Mouse (Mus musculus) v-Abl transformed pro-B cells (cell line): Measurements from ENCODE around the gene Zfp281.

Experiments used
- in situ Hi-C, 2 experiments: fragments of 400-800 bp; cut with MboI; formaldehyde crosslinking; loops; one replicate each; pipeline ENCODE4 v1.15.1; 2025; ENCODE audit not compliant: unreplicated experiment in 2 of 2

Zfp281 gene

DNA sequence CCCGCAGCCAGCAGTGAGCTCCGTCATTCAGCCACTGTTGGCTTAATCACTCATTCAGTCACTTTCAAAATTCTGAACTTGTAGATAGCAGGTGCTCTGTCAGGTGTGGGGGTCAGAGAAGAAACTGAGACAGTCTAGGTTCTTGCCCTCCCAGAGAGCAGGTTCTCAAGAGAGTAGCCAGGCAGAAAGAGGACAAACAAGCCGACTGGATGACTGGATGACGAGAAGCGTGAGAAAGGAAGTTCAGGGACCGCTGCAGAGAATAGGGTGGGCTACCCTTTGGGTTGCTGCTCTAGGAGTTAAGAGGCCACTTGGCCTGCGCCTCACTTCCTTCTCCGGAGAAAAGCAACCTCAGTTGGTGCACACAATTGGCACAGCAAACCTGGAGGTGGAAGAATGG is 28.8 kb downstream of the Zfp281 start:
- in situ Hi-C loops: no loop called here

DNA sequence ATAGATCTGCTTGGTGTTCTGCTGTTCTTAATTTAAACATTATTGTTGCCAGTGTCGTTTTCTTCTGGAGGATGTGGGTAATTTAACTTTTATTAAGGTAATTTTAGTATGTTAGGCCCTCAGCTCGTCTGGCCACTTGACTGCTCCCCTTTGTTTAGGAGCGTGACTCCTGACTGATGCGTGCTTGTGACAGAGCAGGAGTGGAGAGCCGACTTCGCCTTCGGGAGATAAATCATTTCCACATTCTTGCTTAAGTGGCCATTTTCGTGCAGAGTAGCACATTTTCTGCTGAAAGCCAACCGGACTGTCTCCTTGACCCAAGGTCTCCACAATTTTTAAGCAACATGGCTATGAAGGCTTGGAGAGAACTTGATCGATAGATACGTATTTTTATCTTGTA is 29.7 kb downstream of the Zfp281 start:
- in situ Hi-C loops: no loop called here

DNA sequence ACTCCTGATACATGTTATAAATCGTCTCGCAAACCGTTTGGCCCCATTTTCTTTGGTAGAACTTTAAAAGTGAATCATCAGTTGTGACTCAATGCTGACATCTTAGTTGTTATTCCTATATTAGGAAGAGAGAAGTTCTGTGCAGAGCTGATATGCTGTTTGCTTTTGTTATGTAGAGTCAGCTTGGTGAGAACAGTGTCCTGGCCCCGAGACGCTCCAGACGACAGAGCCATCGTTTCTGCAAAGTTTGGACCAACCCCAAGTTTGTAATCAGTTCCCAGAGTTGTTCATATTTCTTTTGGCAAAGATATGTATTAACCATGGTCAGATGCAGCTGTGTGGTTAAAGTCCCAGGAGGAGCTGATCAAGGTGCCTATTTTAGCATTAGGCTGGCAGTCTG is 31.9 kb downstream of the Zfp281 start:
- in situ Hi-C loops: no loop called here

DNA sequence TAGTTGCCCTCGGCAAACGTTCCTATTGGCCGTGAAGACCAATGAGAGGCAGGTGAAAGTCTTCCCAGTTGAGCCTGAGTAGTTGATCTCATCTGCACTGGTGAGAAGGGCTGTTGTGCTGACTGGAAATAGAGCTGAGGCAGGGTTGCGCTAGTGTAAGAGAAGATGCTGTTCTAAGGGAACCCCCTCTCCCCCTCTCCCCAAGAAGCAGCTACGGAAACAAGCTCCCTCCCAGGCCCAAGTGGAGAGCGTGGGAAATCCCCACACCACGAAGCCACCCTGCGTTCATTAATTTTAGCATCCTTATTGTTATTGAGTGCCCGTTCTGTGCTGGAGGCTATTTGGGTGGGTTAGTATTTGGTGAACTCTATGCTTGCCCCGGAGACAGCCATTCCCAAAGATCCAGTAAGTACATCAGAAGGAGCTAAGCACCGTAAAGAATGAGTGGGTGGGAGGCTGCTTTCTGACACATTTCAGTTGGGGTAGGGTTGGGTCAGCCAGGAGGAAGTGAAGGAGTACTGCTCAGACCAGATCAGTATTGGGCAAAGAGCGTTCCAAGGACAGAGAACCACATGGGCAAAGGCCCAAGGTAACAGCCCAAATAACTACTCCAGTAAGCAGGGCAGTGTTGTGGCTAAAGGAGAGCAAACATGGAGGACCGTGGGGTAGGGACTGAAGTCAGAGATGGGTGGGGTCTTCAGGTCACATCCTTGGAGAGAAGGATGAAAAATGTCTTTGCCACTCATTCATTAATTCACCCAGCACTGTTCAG is 33.9 kb downstream of the Zfp281 start:
- in situ Hi-C loops: no loop called here

DNA sequence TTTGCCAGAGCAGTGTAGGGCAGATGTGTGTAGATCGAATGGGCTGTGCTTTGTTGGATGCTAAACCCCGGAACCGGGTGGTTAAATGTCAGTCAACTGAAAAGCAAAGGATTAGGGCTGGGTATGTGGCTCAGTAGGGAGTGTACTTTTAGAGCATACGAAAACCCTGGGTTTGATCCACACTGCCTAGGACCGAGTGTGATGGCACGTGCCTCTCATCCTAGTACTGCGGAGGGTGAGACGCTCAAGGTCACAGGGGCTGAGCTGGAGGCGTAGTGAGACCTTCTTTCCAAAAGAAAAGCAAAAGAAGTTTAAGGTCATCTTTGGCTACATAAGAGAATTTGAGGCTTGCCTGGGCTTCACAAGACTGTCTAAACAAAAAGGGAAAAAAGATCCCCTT is 34.6 kb downstream of the Zfp281 start:
- in situ Hi-C loops: no loop called here

DNA sequence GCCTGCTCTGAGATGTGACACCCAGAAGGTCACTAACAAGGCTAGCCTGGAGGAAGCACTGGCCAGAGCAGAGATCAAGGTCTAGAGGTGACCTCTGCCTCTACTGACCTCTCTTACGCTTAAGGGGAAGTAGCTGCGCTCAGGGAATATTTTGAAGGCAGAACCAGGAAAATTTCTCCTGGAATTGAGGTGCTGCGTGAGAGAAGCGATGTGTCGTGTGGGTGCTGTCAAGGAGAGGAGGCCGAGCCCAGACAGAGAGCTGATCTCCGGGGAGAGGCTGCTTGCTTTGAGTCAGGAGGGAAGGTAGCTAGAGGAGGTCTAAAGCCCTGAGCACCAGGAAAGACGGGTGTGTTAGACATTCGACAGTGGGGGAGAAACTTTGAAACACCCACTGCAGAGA is 35.2 kb downstream of the Zfp281 start:
- in situ Hi-C loops: no loop called here

DNA sequence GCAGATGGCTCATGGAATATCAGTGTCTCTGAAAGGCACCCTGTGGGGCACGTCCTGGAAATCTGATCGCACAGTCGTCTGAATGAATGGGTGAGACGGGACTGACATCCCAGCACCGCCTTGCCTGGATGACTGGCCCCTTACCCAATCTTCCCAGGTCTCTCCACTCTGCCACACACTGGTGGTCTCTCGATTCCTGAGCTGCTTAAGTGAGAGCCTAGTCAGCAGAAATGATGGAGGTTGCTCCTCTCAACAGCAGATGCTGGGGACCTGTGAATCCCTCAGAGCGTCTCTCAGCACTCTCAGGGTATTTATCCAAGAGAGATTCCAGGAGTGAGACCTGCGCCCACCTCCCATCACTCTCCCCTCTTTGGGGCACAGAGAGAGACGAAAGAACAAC is 36.8 kb downstream of the Zfp281 start:
- in situ Hi-C loops: no loop called here

DNA sequence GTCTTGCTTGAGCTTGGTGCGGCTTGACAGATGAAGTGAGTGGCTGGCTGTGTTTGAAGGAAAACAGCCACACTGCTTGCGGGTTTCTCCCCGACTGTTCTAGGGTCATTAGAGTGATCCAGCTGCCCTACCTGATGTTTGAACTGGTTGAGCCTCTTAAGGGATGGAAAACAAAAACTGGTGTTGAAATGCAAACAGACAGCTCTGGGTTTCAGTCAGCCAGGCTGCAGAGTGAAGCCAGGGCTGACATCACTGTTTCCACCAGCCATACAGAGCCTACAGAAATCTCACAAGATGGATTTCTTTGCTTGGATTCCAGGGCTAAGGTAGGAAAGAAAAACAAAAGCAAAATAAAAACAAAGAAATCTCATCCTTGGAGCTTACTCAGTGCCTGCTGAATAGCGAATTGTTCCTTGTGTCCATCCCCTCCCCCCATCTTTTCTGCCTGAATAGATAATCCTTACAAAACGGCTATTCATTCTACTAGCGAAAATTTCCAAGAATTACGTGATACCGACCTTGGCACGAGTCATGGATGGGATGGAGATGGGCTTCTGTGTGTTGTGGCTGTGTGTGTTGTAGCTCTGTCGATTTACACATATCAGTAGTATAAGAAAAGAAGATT is 37.4 kb downstream of the Zfp281 start:
- in situ Hi-C loops: no loop called here

DNA sequence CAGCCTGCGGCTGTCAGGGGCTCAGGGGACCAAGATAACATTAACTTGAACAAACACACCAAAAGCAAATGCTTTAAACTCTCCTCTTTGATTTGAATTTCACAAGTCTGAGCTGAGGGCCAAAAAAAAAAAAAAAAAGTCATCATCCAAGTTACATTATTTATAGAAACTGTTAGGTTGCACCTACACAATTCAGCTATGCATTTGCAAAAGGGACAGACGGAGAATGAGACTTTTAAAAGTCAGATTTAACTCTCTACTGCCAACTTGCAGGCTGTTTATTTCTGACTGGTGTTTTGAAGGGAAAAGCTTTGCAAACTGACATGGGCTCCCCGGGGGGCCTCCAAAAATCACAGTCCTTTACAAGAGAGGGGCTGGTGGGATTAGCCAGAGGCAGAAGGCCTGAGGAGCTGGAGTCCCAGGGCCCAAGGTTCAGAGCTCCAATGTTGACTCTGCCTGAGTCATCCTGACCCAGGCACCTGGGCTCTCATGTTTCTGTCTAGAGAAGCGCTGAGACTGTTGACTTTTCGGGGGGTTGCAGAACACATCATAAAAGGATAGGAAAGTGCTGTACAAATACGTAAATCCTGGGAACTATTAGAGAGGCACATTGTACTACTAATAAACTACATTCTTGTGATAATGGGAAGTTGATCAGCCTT is 40.4 kb downstream of the Zfp281 start:
- in situ Hi-C loops: no loop called here

DNA sequence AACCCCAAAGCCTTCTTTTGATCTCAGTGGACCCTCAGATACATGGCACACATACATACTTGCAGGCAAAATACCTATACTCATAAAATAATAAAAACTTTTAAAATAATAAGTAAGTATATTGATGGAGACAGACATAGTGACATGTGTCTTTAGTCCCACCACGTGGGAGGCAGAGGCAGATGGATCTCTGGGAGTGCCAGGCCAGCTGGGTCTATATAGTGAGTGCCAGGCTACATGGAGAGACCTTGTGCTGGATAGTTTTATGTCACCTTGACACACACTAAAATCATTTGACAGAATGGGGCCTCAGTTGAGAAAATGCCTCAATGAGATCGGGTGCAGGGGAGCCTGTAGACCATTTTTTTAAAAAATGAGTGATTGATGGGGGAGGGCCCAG is 41.8 kb downstream of the Zfp281 start:
- in situ Hi-C loops: no loop called here

DNA sequence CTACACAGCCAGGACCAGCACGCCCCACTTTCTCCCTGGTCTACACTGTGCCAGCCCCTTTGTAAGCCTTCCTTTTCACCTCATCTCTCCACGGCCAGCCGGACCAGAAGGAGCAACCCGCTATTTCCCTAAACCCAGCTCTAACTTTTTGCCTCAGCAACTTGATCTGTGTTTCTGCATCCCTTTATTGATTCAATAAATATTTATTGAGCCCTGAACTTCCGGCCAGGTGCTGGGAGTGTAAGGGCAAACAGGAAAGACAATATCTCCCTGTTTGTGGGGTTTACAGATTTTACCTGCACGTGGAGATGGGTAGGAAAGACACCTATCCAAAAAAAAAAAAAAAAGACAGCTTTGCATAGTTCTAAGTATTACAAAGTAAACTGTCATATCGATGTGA is 45.2 kb downstream of the Zfp281 start:
- in situ Hi-C loops: no loop called here

DNA sequence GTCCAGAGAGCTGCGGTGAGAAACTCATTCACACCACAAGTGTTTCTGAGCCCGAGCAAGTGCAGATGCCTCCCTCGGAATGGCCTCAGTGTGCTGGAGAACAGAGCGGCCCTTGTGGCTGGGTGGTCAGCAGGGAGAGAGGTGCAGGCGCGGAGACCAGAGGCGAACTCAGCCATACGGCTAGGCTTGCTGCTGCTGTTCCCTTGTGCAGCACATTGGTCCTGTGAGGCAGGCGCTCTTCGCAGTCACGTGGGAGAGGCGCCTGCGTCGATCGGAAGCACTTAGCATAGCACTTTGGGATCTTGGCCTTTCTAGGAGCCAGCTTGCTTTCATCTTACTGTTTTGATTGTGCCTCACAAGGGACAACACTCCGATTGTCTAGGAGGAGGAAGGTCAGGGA is 45.7 kb downstream of the Zfp281 start:
- in situ Hi-C loops: no loop called here

DNA sequence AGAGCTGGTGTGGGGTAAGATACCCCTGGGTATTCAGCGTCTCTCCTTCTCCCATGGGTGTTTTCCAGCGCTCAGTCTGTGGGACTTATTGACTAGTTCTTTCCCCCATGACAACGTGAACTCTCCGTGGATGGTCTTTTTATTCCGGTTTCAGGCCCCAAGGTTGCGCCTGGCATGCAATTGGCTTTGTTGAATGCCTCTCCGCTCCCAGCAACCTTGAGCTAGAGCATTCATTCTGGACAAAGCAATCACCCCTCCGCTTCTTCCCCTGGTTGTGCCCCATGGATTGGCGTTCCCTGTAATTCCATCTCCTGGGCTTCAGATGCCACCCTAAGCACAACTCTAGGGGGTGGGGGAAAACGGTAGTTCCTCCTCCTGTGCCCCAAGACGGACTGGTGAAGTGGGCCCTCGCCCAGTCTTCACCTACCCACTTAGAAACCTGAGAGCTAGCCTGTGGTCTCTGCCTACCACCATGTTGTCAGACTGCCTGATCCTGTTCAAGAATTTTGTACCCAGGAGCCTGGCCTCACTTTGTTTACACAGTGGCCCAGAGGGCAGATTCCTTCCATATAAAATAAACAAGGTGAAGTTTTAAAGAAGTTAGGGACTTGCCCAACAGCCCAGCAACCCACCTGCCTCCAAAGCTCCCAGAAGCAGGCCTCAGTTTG is 47.2 kb downstream of the Zfp281 start:
- in situ Hi-C loops: no loop called here

DNA sequence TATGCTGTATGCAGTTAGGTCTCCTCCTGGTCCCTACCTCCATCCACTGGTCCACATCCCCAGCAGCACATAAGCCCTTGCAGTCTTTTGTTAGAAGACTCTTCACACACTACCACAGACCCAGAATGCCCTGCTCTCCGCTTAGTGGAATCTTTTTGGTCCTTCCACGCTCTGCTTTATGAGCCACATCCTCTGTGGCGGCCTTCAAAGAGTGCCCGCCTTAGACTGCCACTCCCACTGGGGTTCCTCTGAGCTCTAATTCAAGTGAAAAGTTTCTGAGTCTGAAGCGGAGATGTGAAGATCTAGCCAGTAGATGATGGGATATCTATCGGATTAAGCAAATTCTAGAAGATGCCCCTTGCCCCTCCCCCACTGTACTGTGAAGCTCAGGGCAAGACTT is 47.9 kb downstream of the Zfp281 start:
- in situ Hi-C loops: no loop called here

DNA sequence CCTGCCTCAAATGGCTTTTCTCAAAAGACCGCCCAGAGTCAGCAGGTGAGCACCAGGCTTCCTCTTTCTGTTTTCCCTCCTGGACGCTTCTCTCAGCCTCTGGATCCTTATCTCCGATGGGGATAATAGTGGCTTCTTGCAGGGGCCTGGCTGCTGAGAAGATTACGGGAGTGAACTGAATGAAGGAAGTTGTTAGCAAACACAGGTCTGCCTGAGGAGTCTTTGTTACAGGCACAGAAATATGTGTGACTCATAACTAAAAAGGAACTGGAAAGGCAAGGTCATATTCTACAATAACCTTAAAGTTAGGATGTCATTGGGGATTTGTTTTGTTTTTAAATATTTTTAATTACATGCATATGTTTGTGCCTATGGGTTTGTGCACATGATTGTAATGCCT is 48.6 kb downstream of the Zfp281 start:
- in situ Hi-C loops: no loop called here

DNA sequence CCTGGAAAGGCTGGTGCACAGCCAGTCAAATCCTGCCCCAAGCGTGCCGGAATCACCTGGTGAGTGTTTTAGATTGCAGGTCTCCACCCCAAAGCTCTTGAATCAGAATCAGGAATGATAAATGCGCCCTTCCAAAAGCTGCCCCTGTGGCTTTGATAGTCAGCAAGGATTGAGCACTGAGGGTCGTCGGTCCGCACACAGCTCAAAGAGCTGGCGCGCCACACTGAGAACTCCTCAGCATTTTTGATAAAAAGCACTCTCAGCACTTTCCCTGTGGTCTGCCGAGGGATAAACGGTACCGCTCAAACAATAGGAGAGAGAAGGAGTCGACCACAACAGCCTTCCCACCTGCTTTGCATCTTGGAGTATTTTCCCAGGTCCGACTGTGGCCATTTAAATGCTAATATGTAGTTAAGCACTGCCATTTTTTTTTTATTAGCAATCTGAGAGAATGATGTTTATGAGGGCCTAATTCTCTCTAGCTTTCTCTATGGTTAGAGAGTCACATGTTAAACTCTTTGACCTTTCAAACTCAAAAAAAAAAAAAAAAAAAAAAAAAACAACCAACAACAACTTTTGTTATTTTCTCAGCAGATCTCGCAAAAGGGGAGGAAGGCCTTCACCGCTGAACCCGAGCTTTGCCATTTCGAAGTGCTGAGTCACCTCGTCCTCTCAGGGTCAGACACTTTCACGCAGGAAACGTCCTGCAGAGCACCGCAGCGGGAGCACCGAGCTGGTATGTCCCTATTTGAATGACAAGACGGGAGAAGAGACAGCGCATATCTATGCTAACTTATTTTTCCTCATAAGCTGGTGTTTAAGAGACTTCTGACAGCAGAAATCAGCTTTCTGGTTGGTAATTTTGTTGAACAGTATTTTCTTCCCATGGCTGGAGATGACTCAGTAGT is 50.1 kb downstream of the Zfp281 start:
- in situ Hi-C loops: loop anchor here in 1 of 2 experiments (5.0 kb wide), 1 partner anchor 33 kb away; no protein-coding TSS in a partner anchor

DNA sequence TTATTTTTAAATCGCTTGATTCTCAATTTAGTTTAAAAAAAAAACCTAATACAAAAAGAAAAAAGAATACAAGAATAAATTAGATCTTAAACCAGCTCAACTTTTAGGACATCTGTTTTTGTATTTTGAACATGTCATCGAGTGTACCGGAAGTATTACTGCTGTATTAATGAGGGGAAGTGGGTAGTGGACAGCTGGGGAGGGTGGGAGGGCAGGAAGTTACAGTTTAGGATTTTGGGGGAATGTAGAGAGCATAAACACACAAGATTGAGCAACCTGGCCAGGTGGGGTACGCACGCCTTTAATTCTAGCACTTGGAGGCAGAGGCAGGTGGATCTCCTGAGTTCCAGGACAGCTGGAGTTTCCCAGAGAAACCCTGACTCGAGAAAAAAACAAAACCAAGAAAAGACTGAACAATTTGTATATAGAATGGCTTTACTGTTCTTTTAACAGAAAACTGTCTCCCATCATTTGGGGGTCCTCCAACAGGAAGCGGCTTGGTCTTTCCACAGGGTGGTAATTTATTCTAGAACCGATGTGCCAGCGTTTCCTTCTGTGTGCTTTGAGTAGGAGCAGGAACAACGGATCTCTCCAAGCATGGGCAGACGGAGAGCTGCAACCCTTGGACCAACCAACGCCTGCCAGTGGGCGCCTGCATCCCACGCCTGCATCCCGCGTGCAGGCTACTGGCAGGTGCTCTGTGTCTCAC is 51.2 kb downstream of the Zfp281 start:
- in situ Hi-C loops: loop anchor here in 1 of 2 experiments (5.0 kb wide), 1 partner anchor 34 kb away; no protein-coding TSS in a partner anchor

DNA sequence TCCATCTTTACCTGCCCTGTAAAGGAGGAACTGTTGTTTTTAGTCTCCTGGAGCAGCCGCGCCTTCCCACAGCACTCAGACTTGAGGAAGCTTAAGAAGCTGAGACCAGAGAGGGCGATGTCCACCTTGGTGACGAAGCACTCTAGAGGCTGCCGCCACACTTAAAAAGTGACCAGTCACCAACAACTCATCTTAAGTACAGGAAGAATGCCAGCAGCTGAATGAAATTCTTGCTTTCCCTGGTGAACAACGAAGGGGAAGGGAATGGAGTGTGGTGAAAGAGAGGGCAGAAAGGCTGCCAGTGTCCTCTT is 51.7 kb downstream of the Zfp281 start:
- in situ Hi-C loops: loop anchor here in 1 of 2 experiments (5.0 kb wide), 1 partner anchor 34 kb away; no protein-coding TSS in a partner anchor

DNA sequence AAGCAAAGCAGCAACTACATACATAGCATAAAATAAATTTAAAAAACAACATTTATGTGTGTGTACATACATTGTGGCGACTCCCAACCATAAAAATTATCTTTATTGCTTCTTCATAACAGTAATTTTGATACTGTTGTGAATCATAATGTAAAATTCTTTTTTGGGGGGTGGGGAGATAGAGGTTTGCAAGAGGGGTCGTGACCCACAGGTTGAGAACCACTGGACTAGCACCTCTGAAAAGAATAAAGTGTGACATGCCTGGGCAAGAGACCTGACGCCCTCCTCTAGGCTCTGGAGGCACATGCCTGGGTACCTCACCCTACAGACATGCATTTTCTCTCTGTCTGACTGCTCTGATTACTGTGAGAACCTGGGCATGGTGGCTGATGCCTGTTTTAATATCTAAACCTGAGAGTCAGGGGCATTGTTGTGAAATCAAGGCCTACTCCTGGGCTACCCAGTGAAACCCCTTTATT is 53.2 kb downstream of the Zfp281 start:
- in situ Hi-C loops: loop anchor here in 1 of 2 experiments (5.0 kb wide), 1 partner anchor 36 kb away; no protein-coding TSS in a partner anchor
